Mouse (Mus musculus): ENCODE measurements around the gene Tbc1d5. TPM values are rescaled to one million over a fixed set of nuclear protein-coding genes. Genes with fewer than 3 reads are reported as not detected.
A peak's percentile ranks its signal among the peaks of the same experiment; 100 is the strongest.

Tbc1d5 gene
- 10 to 100 TPM; 15.7 to 24.2 TPM for total RNA-seq (2021)
- long read RNA-seq, experiment 1, partial matches to known transcripts: 0 of 4 reads
- long read RNA-seq, experiment 1, other reads (novel, unspliced or antisense): 3 of 4 reads
- long read RNA-seq, experiment 2, full-length matches to known transcripts: 2 of 2 reads
- long read RNA-seq, experiment 2, partial matches to known transcripts: 0 of 2 reads
- long read RNA-seq, experiment 2, other reads (novel, unspliced or antisense): 0 of 2 reads

DNA sequence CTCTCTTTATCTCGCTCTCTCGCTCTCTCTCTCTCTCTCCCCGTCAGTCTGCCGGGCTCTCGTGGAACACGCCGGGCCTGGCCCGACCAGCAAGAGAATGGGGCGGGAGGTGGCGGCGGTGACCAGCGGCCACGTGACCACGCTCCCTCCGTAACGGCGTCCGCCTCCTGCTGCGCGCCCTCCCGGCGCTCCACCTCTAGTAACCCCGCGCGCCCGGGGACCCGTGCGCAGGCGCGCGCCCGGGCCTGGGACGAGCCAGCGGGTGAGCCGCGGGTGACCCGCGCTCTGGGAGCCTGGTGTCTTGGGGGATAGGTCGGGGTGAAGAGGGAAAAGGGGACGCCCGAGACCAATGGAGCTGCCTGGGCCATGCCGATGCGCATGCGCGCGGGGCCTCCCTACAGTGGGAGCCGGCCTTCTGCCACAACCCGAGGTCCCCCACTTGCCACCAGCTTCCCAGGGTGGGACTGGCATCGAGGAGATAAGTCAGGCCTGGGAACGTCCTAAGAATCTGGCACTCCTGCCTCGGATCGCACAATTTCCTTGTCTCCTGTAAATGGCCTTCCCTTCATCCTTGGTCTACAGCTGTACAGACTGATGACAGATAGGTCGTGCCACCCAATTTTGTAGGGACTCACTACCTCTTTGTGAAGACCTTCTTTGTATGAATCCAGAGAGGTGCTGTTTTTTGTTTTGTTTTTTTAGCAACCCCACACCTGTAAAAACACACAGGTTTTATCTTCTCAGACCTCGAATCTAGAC, at the start of gene Tbc1d5:
Gene Tbc1d5 (minus strand): TSS at position 158 of the 759 bp plus-strand sequence.
- peak; percentile 96 for DNase-seq

DNA sequence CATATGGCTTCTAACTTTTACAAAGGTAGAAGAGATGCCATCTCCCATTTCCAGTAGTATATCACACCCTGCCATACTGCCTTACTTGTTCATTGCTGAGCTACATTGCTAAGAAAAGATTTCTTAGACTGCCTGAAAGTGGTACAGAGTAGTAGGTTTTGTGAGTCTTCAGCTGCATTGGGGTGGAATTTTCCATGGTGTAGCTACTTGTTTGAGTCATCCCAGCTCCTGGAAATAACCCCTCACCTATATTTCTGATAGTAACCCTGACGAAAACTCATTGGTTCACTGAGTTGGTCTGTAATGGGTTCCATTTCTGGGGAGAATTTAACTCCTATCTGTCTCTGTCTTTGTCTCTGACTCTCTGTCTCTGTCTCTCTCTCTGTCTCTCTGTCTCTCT, 46.9 kb upstream of the Tbc1d5 start:
- DNase-seq: no peak

DNA sequence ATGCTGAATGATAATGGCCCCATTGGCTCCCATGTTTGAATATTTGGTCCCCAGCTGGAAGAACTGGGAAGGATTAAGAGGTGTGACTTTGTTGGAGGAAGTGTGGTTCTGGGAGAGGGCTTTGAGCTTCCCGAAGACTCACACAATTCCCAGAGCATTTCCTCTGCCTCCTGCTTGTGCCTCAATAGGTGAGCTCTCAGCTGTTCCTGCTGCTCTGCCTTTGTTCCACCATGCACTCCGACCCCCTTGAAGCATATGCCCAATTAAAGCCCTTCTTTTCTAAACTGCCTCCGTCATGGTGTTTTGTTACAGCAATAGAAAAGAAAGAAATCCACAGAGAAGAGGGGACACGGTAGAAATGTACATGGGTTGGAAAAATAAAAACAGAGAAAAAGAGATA, 44.0 kb upstream of the Tbc1d5 start:
- DNase-seq: no peak

DNA sequence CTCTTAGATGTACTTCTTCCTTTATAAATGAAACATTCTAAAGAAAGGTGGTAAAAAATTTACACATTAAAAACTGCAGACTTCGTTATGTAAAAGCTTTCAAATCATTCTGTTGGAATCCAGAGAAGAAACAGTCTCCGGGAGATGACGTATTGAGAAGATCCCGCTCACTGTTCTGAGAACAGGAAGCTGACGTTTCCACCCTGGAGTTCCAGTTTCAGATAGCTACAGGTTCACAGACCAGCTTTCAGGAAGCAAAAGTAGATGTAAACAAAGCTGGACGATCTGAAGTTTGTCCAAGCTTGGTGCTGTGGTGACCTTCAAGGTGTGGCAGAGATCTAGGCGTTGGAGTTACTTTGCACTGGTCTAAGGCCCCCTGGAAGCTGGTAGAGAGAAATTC, 41.9 kb upstream of the Tbc1d5 start:
- DNase-seq: no peak

DNA sequence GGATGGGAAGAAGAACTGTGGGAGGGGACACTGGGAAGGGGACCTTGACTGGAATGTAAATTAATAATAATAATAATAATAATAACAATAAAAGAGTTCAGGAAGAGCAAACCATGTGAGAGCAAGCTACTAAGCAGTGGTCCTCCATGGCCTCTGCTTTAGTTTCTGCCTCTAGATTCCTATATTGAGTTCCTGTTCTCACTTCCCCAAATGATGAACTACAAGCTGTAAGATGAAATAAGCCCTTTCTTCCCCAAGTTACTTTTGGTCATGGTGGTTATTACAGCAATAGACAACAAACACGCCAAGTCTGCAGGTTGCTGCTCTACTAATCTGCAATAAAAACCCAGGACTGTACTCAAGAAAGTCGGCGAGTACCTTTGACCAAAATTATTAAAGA, 40.7 kb upstream of the Tbc1d5 start:
- DNase-seq: no peak

DNA sequence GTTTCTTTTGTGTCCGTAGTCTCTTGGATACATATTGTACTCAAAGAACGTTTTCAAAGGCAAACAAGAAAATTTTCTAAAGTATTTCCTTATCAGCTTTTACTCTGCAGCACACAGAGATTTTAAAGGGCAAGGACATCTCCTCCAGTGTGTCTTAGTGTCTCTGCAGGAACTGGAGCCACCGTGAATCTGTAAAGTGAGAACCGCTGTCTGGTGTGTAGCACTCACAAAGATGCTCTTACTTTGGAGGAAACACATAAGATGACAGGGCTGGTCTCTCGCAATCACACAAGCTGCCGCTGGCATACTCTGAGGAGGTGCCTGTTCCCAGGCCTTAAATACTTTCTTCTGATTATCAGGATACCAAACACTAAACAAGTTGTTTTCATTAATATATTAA, 37.3 kb upstream of the Tbc1d5 start:
- DNase-seq: peak; percentile 14

DNA sequence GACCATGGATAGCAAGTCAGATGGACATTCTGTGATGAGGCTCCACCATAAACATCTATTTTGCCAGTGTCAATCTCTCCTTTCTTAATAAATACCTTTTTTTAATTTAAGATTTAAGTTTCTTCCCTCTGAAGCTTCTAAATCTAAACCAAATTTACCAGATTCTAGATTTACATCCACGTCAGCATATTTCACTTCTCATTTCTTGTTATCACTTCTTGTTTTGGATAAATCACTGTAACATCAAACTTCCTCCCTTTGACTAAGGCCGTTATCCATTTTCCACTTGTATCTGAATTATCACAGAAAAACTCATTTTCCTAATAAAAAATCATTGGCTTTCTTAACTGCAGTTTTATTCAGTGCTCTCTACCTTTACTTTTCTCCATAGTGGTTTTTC, 30.4 kb upstream of the Tbc1d5 start:
- no peak for DNase-seq

DNA sequence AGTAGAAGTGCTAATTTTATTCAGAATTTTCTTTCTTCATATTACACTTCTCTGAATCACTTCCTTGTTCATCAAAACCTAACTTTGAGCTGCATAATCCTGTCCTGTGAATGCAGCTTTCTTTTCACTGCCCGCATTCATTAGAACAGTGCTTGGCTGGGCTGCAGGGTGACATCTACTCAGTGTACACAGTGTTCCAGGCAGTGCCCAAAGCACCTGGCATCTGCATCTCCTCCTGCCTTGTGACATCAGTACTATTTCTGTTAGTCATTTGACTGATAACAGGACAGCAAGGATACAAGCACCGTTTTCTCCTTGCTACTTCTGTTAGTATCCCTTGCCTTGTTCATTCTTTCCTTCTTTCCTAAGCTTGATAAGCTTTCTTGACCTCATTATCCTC, 25.5 kb upstream of the Tbc1d5 start:
- DNase-seq: no peak

DNA sequence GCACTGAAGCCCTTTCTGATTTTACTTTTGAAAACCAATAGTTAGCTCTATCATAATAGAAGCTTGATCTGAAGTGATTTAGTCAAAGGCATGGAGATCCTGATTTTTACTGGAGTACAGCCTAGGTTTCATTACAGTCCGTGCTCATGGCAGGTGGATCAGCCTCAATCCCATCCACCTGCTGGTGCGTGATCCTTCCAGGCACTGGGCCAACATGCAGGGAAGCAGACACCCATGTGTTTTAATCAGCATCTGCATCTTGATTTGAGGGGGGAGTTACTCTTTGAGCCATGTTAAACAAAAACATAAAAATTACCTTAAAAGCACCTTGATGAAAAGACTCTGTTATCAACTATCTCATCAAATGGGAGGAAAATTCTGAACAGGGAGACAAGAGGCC, 16.4 kb upstream of the Tbc1d5 start:
- no peak for DNase-seq

DNA sequence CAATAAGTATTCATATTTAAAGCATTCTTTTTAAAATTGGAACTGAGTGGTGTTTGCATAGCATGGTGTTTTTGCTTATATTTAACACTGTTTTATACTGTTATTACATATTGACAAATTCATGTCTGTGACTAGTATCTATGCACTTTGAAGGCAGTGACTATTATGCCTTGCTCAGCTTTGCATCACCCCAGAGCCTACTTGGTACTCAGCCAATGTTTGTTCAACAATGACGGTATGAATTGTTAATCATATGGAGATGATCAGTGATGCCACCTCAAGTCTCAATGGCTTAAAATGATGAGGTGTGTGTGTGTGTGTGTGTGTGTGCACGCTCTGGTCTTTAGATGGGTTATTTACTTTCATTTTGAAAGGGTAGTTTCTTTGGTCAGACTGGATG, 15.6 kb upstream of the Tbc1d5 start:
- DNase-seq: no peak

DNA sequence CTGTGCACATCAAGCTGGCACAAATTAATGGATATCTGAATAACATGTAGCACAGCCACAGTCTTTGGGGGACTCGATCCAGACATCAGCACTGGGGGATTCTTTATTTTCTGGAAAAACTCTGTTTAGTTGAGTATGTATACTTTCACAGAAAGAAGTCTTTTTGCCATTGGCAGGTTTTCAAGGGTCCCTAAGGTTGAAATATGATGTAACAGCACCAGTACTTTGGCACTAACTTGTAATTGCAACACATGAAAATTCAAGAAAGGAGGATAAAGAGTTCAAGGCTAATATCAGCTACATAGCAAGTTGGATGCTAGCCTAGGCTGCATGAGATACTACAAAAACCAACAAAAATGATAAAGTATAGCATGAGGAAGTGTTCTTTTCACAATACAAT, 12.2 kb upstream of the Tbc1d5 start:
- DNase-seq: no peak

DNA sequence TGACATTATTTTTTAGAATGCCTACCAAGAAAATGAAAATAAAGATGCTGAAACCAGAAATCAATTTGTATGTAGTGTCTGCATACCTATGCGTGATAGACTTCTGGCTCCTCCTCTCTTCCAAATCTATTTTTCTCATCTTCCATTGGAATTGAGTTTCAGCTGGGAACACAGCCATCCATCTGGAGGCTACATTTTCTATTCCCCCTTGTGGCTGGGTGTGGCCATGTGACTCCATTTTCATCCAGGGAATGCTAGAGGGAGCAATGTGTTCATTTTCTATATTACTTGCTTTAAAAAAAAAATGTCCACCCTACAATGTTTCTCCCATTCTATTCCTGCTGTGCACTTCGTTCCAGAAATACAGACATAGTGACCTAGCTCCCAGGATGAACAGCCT, 3.6 kb upstream of the Tbc1d5 start:
- DNase-seq: no peak

DNA sequence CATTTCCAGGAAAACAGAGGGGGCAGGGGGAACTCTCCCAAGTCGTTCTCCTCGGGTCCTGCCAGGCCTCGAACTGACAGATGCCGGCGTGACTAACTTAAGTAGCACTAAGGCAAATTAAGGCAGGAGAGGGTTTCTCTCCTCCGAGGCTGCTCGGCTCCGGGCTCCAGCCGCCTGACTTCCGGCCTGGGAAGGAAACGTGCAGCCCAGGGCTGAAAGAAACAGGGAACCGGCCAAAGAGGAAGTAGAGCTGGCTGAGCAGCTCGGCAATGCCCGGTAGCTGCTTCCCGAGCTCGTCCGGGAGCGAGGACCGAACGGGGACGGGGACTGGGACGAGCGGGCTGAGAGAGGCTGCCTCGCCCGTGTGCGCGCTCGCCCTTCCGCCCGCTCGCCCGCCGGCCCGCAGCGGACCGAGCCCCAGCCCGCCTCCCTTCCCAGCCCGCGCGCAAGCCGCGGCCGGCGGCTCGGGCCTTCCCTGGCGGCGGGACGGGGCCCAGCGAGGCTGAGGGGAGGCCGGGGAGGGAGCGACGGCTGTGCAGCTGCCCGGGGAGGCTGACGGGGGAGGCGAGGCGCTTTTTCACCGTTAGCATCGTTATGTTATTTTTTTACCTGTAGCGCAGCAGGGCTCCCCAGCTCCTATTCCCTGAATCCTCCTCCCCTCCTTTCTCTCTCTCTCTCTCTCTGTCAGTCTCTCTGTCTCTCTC, 509 bp downstream of the Tbc1d5 start:
- peak; percentile 82 for DNase-seq

DNA sequence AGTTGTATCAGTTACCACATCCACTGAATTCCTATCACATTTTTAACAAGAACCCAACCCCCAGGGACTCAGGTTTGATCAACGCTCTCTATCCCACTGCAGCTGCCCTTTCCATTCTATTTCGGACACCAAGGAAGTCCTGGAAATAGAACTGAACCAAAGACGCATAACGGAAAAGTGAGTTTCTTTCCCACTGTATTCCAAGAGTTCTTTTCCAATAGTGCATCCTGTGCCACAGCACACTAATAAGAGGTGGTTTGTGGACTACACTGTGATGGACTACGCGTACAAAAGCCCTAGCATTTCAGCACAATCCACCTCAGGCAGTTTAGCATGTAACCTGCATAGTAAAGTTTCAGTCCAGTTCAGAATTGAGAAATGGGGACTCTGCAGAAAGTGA, 1.2 kb downstream of the Tbc1d5 start:
- DNase-seq: peak; percentile 7

DNA sequence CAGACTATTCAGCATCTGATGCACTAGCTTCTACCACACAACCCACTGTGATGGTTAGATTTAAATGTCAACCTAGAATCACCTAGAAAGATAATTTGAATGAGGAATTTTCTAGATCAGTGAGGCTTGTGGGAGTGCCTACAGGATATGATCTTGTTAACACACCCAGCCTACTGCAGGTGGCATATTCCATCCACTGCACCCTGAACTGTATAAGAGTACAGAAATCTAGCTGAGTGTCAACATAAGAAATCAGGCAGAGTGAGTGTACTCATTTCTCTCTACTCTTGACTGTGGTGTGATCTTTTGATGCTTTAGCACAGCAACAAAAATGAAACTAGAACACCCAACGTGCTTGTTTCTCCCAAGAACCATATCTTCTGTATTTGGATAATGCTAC, 6.8 kb downstream of the Tbc1d5 start:
- DNase-seq: no peak

DNA sequence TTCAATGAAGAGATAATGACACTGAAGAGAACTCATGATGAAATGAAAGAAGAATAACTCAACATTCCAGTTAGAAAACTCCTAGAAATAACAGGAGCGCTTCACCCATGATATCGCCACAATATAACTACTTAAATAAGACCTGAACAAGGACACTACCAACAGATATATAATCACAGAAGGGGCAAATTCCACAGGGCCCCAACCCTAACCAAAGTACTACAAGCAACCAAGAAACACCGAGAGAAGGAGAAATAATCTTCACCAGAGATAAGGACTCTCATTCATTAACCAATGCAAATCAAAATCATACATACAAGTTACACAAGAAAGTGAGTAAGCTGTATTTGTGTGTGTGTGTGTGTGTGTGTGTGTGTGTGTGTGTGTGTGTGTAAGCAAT, 7.6 kb downstream of the Tbc1d5 start:
- DNase-seq: no peak

DNA sequence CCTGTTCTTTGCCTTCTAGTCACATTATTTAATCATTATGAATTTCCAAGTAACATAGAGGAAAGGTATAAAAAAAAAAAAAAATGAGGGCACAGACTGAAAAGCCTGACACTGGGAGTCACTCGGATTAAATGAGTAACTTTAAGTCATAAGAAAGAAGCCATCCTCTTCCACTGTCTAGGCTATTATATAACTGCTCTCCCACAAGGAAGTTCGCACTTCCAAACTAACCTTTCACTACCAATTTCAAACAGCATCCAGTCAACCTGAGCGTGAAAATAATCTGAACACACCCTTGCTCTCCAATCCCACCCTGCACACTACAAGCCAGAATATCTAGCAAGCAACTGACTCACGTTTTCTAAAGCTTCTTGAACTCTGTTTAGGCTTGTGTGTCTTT, 9.2 kb downstream of the Tbc1d5 start:
- DNase-seq: no peak

DNA sequence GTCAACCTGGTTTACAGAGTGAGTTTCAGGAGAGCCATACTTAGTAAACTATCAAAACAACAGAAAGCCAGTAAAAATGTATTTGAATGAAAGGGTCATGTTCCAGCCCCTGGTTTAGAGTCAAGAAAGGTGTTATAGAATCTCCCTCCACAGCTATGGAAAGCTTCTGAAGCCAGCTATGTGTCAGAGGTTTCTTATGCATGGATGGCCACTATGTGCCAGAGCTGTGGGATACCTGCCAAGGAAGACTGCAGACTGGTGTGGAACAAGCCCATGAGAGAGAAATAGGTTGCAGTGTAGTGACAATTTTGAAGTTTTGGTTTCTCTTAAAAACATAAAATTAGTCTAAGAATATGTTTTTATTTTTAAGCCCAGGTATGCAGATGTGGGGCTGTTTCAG, 16.8 kb downstream of the Tbc1d5 start:
- peak; percentile 33 for DNase-seq

DNA sequence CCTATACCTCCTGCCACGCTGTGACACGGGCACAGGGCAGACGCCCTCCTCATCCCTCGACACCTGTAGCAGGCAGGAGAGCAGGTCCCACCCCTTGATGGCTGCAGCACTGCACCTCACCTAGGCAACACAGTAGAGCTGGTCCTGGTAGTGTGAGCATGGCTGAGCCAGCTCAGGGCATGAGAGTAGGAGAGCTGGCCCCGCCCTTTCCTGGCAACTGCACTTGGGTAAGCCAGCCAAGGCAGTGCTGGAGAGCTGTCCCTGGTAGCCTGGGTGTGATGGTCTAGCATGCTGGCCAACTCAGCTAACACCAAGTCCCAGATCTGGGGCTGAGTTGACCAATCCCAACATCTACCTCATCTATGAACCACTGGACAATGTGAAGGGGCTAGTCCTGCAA, 19.9 kb downstream of the Tbc1d5 start:
- peak; percentile 64 for DNase-seq

DNA sequence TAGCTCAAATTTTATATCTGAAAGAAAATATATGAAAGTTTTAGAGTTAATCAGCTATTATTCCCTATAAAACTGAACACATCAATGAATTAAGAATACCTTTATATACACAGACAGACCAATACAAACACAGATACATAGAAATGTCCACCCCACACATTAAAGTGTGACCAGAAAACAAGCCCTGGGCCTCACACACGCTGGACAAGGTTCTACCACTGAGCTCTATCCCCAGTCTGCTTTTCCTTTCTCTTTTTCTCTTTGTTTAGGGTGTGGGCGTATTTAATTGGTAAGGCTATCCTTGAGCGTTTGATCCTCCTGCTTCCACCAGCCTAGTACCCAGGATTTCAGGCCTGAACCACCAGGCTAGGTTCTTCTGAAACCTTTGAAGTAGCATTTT, 28.2 kb downstream of the Tbc1d5 start:
- no peak for DNase-seq

DNA sequence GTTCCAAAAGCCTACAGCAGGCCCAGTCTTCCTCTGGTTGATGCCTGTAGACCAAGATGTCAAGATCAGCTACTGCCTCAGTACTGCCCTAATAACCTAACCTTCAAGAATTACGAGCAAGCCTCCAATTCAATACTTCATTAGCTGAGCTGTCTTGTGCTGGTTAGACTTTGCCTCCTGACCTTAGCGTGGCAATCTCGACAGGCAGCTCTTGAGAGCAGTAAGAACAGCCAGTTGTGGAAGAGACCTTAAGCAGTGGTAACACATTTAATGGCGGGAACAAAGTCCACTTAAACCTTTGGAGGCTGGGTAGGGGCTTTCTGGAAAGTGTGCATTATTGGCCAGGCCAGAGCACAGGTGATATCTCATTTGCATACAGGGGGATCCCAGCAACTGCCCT, 34.2 kb downstream of the Tbc1d5 start:
- DNase-seq: no peak

DNA sequence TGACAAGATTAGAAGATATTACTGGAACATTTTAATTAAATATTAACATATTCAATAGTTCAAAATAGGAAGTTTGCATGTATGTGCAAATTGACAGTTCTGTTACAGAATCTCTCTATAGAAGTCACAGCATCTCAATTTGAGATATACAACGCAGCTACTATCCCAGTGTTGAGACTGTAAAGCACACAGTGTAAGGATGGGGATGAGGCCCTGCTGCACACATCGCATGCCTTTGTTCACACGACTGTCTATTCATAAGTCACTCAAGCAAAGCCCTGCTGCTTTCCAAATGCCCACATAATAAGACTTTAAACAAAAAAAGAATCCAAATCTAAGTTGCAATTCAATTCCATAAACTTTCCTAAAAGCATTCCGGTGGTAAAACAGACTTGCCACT, 37.1 kb downstream of the Tbc1d5 start:
- no peak for DNase-seq

DNA sequence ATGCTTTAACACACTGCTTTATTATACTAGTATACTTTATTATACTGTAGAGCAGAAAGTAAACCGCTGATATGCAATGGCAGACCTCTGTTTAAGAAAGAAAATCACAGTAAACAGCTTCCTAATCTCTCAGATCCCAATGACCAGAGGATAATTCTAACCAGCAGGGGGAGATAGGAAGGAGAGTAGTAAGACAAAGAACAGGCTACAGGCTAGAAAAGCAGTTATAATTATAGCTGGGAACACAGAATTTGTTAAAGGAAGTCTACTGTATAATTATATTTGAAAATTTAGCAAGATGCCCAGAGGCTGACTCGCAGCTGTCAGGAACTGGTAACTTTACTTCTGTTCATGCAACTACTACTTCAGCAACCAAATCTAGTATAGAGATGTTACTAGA, 68.0 kb downstream of the Tbc1d5 start:
- DNase-seq: no peak

DNA sequence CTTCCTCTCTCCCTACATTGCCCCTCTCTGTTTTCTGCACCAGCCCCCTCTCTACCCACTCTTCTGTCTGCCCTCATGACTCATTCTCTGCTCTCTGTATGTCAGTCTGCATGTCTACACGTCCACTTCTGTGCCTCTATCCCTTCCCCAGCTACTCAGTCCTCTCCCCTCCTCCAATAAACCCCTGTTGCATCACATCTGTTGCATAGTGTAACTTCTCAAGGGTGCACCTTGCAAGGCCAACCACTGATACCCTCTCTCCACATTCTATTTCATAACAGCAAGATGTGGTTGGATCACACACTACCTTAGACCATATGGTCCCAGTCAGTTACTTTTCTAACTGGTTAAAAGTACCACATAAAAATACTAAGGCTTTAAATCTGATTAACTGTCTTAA, 74.9 kb downstream of the Tbc1d5 start:
- no peak for DNase-seq
